Mouse (Mus musculus) erythroid progenitor cell, adult 5-6 weeks (primary cell): Measurements from ENCODE around the gene Cnot6. TPM values are rescaled to one million over a fixed set of nuclear protein-coding genes. Genes with fewer than 3 reads are reported as not detected.

Experiments
- ATAC-seq: replicated peaks from 2 replicates; pipeline ENCODE4 v1.8.0; 2016; ENCODE audit warnings: moderate number of reproducible peaks, mild to moderate bottlenecking, moderate TSS enrichment, inconsistent platforms; ENCODE audit not compliant: poor library complexity, low FRiP score, severe bottlenecking
- total RNA-seq, 2 experiments: library from RNA; stranded (forward) in 1 of 2; stranded (reverse) in 1 of 2; fragments of 150-400 nt in 1 of 2; fragments of 186-747, 209-891 nt in 1 of 2; gene quantifications; 2 replicates each; pipeline versions ENCODE4 v1.2.3 to v1.2.4; 2015 to 2017; ENCODE audit warnings: low replicate concordance in 2 of 2

Cnot6 gene
- total RNA-seq, 2 experiments from 2014 or later: 91.0 to 115 TPM

DNA sequence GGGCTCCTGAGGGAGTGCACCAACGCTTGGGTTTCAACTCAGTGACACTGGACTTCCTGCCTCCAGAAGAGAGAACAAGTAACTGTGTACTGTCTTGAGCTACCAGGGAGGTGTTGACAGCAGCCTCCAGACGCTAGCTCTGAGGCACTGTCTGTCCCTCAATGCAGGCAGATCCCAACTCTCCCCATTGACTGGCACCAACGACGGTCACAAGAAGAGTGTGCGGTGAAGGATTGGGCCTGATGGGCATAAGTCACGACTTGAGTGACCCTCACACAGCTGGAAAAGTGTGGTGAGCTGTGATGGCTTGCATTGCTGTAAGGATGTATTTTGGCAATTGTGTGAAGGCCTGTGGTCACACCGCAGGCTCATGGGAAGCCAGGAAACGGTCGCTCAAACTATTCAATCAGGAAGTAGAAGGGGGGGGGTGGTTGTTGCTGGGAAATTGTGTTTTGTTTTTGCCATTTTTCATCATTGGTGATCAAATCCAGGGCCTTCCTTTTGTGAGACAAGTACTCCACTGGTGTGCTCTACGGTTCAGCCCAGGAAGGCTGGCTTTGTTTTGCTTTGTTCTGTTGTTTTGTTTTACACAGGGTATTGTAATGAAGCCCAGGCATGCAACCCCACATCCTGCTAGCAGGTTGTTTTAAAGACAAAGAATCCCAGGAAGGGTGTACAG is 53.6 kb downstream of the Cnot6 start:
- ATAC-seq: no peak

DNA sequence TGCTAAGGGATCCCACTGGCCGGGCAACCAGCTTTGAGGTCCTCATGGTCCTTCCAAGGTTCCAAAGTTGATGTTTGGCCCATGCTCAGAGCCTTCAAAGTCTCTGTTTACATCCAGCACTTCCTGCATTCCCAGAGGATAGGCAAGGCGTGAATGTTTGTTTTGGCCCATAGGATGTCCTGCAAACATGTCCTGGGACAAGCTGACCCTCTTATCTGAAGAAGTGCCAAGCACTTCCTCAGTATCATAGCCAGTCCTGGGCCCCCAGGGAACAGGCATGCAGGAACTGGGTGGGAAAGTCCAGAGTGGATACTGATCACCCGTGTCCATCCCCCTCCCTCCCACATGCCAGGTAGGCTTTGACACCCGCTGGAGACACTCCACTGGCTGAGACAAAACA is 54.5 kb downstream of the Cnot6 start:
- no peak for ATAC-seq

DNA sequence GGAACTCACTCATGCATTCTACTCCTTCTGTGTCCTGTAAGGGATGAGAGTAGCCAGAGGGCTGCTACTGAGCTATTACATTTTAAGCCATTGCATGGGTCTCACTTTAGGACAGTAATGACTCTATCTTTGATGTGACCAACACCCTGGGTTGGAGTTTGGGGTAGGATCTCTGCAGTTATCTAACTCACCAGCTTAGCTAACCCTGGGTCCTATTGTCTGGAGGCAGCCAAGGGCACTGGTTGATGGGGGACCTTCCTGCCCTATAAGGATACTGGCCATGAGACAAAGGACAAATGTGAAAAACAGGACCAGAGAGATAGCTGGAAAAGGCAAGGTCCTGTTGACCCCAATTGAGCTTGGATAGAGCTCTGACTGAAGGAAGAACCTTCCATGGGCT is 57.0 kb downstream of the Cnot6 start:
- no peak for ATAC-seq

DNA sequence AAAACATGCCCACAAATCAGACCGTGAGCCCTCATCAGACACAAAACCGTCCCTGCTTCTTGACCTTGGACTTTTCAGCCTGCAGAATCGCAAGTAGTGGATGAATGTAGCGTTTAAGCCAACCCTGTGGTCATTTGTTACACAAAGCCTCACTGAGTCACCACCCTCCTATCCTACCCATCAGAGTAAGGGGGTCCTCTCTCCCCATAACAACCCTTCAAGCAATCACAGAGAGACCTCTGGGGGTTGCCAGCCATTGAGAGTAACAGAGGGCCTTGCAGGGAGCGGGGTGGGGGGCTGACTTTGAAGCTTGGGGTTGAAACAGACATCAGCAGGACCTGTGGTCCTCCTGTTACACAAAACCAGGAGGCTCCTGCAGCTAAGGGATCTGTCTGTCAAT is 57.9 kb downstream of the Cnot6 start:
- no peak for ATAC-seq

DNA sequence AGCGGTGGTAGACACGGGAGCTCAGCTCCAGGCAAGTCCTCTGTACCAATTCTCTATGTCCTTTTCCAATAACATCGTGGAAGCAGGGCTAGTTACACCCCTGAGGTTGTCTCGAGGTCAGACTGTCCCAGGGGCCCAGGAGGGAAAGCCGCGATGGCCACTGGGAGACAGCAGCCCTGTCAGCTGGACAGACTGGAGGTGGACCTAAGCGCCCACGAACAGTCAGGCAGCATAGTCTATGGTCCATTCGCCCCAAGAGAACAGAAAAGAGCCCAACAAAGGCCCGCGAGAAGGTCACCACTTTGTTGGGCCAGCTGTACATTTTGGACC is 59.5 kb downstream of the Cnot6 start:
- 0 out of 2 replicates have a peak, but pooled peaks have one; percentile 53 for ATAC-seq

DNA sequence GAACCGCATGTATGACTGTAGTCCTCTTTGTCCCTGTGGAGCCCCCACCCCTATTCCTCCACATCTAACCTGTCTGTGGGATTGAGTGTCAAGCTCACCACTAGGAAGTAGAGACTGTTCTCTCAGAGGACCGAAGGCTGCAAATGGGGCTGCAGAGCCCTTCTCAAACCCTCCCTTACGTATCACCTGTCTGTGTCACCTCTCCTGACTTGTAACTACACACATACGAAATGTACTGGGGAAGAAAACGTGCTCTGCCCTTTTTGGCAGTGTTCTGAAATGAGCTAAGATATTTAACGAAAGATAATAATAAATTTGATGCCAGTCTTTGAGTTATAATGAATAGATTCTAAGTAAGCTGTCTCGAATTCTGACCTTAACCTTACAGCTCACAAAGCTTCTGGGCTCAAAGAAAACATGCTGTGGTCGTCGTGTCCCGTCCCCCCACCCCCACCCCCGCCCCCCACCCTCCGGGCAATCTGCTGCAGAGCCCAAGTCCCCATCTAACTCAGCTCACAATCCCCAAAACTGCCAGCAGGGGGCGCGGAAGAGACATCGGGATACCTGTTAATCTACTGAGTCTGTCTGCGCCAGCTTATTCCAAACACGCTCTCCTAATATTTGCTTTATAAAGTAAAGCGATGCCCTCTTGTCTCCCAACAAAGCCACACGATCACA is 60.0 kb downstream of the Cnot6 start:
- peak; percentile 76; the same call in 1 of the 2 replicates for ATAC-seq

DNA sequence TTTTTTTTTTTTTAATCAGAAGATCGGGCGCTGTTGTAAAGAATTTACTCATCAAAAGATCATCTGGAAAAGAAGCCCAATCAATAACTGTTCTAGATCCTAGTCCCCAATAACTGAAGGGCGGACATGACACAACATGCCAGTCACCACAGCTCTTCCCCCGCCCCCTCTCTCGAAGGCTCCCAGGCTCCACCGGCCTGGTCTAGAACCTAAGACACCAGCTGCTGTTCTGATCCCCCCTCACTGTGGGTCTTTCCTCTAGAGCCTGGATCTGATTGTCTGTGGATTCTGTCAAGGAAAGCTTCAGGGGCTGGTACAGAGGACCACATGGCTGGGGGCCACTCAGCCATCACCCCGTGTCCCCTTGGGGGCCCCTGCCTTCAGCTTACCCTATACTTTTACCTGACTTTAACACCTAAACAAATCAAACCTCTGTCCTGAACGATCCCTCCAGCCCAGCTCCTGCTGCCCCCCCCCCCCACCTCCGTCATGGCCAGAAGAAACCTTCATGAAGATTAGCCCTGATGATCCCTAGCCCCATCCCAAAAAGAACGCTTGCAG is 60.7 kb downstream of the Cnot6 start:
- no peak for ATAC-seq

DNA sequence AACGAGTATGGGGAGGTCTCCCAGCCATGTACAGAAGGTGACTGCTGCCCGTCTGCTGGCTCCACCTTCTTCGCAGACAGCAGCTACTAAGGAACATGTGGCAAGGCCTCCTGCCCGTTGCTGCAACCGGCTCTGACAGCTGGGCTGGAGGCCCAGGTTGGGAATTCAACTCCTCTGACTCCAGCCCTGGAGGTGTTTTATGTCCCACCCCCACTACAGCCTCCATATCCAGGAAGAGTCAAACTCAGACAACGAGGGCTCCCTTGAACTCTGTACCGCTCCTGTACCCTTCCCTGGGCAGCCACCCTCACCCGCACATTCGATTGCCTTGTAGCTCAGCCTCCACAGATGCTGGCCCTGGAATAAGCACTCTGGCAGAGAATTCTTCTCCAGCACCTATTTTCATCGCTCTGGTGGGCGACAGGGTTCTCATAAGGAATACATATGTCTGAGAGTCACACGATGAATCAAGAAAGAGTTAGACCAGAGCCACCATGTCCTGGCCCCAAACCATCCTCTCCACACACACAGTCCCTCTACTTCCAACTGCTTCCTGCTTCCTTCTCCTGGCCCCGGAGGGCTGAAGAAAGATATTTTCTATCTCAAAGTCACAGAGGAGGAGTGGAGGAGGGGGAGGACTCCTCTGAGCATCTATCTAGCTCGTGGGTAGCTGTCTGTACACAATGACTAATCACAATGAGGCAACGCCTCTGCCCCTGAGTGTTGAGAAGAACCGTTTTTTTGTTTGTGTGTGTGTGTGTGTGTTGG is 61.3 kb downstream of the Cnot6 start:
- 0 out of 2 replicates have a peak, but pooled peaks have one; percentile 33 for ATAC-seq

DNA sequence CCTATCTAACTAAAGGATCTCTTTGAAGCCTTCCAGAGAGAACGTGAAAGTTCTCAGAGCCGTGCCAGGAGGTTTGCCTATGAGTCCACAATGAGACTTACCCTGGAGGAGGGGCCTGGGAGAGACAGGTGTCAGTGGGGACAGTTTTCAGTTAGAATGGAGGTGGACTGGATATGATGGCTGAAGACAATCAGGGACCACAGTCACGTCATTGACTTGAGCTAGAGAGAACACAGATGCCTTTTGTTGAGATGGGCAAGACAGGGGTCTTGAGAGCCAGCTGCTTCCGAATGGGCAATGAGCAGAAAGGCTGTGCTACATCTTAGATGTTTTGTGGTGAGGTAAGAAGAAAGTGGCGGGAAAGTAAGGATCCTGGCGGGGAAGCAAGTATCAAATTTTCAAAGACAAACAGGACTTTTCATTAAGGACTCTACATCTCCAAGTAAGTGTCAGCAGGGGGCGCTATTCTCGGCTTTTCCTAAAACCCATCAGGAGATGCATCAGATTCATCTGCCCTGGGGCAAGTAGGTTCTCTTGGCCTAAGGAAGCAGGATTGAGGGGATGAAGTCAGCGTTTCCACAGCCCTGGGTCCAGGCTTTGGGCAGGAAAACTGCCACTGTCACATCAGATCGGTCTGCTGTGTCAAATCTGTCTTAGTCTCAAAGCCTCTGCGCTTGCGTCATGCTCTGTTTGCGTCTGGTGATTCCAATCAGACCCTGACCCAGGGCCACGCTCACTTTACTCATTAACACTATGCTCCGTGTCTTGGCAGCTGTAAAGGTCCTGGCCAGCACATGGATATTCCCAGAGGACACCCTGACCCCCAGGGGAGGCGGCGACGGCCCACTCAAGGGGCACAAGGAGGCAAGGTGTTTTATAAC is 62.2 kb downstream of the Cnot6 start:
- ATAC-seq: no peak; the same call in 1 of the 2 replicates

DNA sequence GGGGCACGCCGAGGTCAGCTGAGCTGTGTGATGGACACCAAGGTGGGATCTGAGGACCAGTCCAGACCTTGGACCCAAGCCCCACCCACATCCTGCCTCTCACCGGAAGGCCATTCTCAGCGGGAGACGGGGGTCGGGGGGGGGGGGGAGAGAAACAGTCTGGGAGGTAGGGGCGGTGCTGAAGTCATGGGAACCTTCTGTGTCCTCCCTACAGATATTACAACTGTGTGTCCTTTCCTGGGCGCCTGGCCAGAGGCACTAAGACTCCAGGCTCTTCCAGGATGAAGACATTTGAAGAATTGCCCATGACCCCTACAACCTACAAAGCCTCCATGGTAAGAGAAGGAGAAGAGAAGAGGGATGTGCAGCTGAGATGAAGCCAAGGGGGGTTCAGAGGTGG is 66.8 kb downstream of the Cnot6 start:
- no peak for ATAC-seq

DNA sequence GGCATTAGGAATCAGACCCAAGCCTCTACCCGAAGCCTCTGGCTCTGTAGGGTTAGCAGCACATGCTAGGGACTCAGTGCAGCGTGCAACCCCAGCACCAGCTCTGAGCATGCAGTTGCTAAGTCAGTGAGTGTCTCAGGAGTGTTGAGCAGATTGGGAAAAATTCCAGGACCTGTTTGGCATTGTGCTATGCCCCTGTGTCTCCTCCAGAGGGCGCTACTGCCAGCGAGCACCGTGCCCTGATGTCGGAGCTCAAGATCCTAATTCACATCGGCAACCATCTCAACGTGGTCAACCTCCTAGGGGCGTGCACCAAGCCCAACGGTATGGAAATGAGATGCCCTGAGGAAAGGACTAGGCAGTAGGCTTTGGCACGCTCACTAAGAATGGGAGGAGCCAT is 76.1 kb downstream of the Cnot6 start:
- ATAC-seq: no peak

DNA sequence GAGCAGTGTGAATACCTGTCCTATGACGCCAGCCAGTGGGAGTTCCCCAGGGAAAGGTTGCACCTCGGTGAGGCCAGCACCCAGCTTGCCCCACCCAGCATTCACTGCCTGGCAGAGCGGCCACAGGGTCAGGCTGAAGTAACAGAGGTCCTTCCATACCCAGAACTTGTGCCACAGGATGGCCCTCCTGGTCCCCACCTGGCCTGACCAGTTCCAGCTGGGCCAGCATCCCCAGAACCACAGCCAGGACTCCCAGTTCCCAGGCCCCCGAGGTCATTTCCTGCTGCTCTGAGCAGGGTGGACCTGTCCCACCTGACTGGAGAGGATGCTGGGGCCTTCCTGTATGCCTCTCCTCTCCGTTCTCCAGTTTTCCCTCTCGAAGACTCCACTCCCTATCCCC is 76.9 kb downstream of the Cnot6 start:
- ATAC-seq: no peak

DNA sequence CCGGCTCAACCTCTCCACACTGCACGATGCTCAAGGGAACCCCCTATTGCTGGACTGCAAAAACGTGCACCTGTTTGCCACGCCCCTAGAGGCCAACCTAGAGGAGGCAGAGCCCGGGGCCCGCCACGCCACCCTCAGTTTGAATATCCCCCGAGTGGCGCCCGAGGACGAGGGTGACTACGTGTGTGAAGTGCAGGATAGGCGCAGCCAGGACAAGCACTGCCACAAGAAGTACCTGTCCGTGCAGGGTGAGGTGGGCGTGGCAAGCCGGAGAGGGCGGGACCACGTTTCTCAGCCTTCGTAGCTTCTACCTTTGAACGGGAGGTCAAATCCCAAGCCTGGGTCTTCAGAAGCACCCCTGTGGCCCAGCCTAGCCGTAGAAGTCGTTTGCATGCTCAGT is 78.4 kb downstream of the Cnot6 start:
- no peak for ATAC-seq

DNA sequence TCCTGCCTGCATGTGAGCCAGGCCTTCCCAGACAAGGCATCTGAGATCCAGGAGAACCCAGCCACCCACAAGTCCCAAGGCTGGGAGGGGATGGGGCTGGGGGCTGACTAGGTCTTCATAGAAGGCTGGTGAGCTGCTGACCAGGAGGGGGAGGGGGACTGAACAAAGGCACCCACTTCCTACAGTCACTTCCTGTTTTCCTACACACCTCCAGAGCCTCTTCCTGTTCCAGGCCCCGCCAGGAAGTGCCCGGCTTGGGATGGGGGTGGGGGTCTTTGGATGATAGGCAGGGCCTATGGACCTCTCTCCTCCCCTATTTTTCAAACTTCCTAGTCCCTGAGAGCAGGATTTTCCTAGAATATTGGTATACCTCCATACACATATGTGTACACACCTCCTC is 80.3 kb downstream of the Cnot6 start:
- ATAC-seq: no peak

DNA sequence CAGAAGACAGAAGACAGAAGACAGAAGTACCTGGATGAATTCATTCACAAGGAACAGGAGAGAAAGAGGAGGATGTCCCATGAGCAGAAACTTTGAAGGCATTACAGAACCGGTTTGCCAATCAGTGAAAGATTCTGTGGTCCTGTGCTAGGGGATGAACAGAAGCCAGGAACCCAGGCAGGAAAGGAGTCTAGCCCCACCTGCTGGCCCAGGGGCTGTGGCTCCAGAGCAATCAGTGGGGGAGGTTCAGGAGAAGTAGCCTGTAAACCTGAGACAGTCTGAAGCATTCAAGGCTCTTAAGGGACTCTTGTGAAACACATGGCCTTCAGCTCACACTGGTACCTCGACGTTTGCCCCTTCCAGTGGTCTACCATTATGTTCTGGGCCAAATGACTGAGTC is 81.4 kb downstream of the Cnot6 start:
- no peak for ATAC-seq

DNA sequence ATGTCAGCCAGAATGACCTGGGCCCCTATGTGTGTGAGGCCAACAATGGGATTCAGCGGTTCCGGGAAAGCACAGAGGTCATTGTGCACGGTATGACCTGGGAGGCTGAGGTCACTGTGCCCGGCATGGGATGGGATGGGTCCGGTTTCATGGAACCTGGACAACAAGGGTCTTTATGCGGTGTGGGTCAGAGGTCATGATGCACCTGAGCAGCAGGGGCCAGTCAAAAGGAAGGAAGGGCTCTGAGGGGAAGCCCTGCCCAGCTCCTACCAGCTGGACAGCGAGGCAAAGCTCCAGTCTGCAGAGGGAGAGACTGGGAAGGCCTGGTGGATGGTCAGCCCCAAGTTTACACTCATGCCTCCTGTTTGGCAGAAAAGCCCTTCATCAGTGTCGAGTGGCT is 85.8 kb downstream of the Cnot6 start:
- no peak for ATAC-seq

DNA sequence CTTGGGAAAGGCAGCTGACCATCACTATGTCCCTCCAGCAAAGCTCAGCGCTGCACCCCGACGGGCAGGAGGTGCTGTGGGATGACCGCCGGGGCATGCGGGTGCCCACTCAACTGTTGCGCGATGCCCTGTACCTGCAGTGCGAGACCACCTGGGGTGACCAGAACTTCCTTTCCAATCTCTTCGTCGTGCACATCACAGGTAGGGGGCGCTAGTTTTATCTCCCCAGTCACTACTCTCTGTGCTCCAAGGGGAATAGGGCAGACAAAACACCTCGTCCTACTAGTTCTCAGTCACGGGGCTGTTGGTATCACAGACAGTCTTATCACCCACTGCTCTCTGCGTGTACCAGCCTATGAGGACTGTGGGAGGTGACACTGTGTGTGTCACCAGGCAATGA is 86.7 kb downstream of the Cnot6 start:
- ATAC-seq: no peak

DNA sequence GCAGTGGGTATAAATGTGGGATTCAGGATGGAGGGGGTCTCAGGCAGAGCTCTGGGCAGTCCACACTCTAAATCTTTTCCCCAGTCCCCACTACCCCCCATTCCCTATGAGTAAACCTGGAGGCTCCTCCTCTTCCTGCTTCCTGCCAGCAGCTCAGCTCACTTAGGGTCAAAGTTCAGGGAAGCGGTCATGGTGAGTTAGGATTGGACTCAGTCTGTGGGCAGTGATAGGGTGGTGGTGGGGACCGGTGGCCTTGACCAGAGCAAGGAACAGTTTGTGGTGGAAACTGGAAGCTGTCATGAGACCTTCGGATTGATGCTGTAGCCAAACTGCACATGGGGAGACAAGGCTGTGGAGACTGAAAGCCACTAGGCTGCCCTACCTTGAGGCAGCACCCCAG is 88.4 kb downstream of the Cnot6 start:
- no peak for ATAC-seq

DNA sequence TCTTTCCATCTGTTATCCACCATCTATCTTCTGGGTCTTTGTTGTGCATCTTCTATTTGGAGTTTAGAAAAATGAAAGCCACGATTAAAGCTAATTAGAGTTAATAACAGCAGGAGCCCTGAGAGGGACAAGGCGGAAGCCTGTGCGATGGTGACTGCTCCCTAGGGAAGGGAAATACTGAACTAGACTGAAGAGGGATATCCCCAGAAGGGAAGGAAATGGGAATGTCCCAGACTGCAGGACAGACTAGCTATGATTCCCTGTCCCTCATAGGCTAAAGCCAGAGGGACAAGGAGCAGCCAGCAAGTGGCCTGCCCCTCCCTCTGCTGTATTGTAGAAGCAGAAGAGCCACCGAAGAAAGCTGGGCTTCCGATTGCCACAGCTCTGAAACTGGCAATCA is 90.6 kb downstream of the Cnot6 start:
- ATAC-seq: no peak
